Mouse (Mus musculus) neural tube, embryonic 15.5 days (tissue): ENCODE measurements around the gene Cpsf6. TPM values are rescaled to one million over a fixed set of nuclear protein-coding genes. Genes with fewer than 3 reads are reported as not detected.
"Not testable (repeated sequence)": the region's sequence is repeated elsewhere in the genome, so short reads cannot be mapped to it uniquely, and the experiment has no call there.

Source experiments
- ATAC-seq: fragments of 200-750 bp; cut with Nextera tagmentation; 2 replicates; pipeline ENCODE4 v1.8.0; 2017; ENCODE audit warnings: mild to moderate bottlenecking, moderate TSS enrichment, moderate library complexity; ENCODE audit not compliant: low FRiP score
- H3K27ac ChIP-seq: fragments of 300-500 bp; sonication (generic); replicated peaks from 2 replicates; pipeline ENCODE4 v1.5.1; 2015; ENCODE audit warnings: mild to moderate bottlenecking, inconsistent platforms
- H3K27me3 ChIP-seq: fragments of 300-500 bp; sonication (generic); replicated peaks from 2 replicates; pipeline ENCODE4 v1.6.1; 2015; ENCODE audit warnings: inconsistent platforms
- H3K36me3 ChIP-seq: fragments of 300-500 bp; sonication (generic); 2 replicates; pipeline ENCODE4 v1.6.1; 2015; ENCODE audit warnings: inconsistent platforms
- H3K4me1 ChIP-seq: fragments of 300-500 bp; sonication (generic); 2 replicates; pipeline ENCODE4 v1.6.1; 2015; ENCODE audit warnings: inconsistent platforms
- H3K4me2 ChIP-seq: fragments of 300-500 bp; sonication (generic); 2 replicates; pipeline ENCODE4 v1.6.1; 2015; ENCODE audit warnings: inconsistent platforms, mild to moderate bottlenecking, moderate library complexity
- H3K4me3 ChIP-seq: fragments of 300-500 bp; sonication (generic); replicated peaks from 2 replicates; pipeline ENCODE4 v1.5.1; 2015; ENCODE audit warnings: mild to moderate bottlenecking, inconsistent platforms
- H3K9ac ChIP-seq: fragments of 300-500 bp; sonication (generic); replicated peaks from 2 replicates; pipeline ENCODE4 v1.6.1; 2015; ENCODE audit warnings: mild to moderate bottlenecking, inconsistent platforms
- H3K9me3 ChIP-seq: fragments of 300-500 bp; sonication (generic); replicated peaks from 2 replicates; pipeline ENCODE4 v1.6.1; 2016; ENCODE audit warnings: inconsistent platforms
- WGBS: fragments of 180-500 bp; shearing (Covaris S2); methylation state at CpG from one replicate; pipeline ENCODE4 v1.1.7; 2015; ENCODE audit warnings: mixed read lengths; 5-methylcytosine and 5-hydroxymethylcytosine counted together
- polyA plus RNA-seq: library from polyadenylated mRNA; unstranded; fragments of >200 nt; fragmentation: Nextera tagmentation; extraction: Ambion mirVana; gene quantifications from 2 replicates; pipeline ENCODE4 v1.2.1, GENCODE M21; 2015

Cpsf6 gene
- polyA plus RNA-seq, 1 experiment from 2014 or later: 126 TPM

GRCm38 (mm10) chr10:117394738-117395550 lies 15.1 kb upstream of the Cpsf6 start:
- H3K4me3 ChIP-seq: no peak overlapping the region
- no peak overlapping the region for H3K27ac ChIP-seq
- no peak overlapping the region for H3K9ac ChIP-seq
- no peak for ATAC-seq
- no peaks in the 10 kb centered on the region for H3K36me3 ChIP-seq
- no peaks in the 10 kb centered on the region for H3K9me3 ChIP-seq
- H3K27me3 ChIP-seq: 0 out of 2 replicates have a peak, but pooled peaks cover 2% of the 10 kb centered on the region
- H3K4me2 ChIP-seq: no peak overlapping the region
- H3K4me1 ChIP-seq: peaks cover 9% of the 10 kb centered on the region; the same call in 1 of the 2 replicates
- 81% methylated on average over 3 of the region's 3 CpGs for WGBS

- Histone ChIP-seq H3K36me3 (no peaks in the 10 kb centered on the region), H3K27ac (no peak overlapping the region), H3K4me3 (peak overlapping the region; percentile 32), H3K9ac (no peak overlapping the region), H3K4me1 (peaks cover 9% of the 10 kb centered on the region; the same call in 1 of the 2 replicates), H3K4me2 (peak overlapping the region; percentile 56), H3K9me3 (no peaks in the 10 kb centered on the region), H3K27me3 (0 out of 2 replicates have a peak, but pooled peaks cover 2% of the 10 kb centered on the region)
- ATAC-seq: no peak
- 62% methylated on average over 11 of the region's 11 CpGs for WGBS
Measured at GRCm38 (mm10) chr10:117393891-117394395, 14.1 kb upstream of the Cpsf6 start.

- Histone ChIP-seq H3K9me3 (no peaks in the 10 kb centered on the region), H3K4me2 (peak overlapping the region; percentile 56), H3K9ac (peak overlapping the region; percentile 11; the same call in 1 of the 2 replicates), H3K4me3 (peak overlapping the region; percentile 32), H3K27me3 (0 out of 2 replicates have a peak, but pooled peaks cover 2% of the 10 kb centered on the region), H3K27ac (no peak overlapping the region), H3K36me3 (no peaks in the 10 kb centered on the region), H3K4me1 (peaks cover 9% of the 10 kb centered on the region; the same call in 1 of the 2 replicates)
- peak; percentile 41; the same call in 1 of the 2 replicates for ATAC-seq
- WGBS: 2% methylated on average over 24 of the region's 27 CpGs
Measured at GRCm38 (mm10) chr10:117393196-117393890, 13.5 kb upstream of the Cpsf6 start.

- 9% methylated on average over 6 of the region's 6 CpGs for WGBS
- Histone ChIP-seq H3K9ac (no peak overlapping the region), H3K9me3 (no peaks in the 10 kb centered on the region)
Measured at GRCm38 (mm10) chr10:117392832-117393195, 13.0 kb upstream of the Cpsf6 start.

GRCm38 (mm10) chr10:117392397-117392796 lies 12.6 kb upstream of the Cpsf6 start:
- not testable (repeated sequence) for H3K4me3 ChIP-seq, H3K27me3 ChIP-seq, H3K4me2 ChIP-seq, H3K4me1 ChIP-seq, H3K36me3 ChIP-seq, H3K9me3 ChIP-seq, H3K27ac ChIP-seq, H3K9ac ChIP-seq, ATAC-seq
- WGBS: 100% methylated on average over 1 of the region's 1 CpGs

More at GRCm38 (mm10) chr10:117392832-117393195, 13.0 kb upstream of the Cpsf6 start:
- H3K27me3 ChIP-seq: 0 out of 2 replicates have a peak, but pooled peaks cover 2% of the 10 kb centered on the region
- H3K4me3 ChIP-seq: peak overlapping the region; percentile 32
- no peaks in the 10 kb centered on the region for H3K36me3 ChIP-seq
- peak overlapping the region; percentile 56 for H3K4me2 ChIP-seq
- ATAC-seq: no peak
- H3K4me1 ChIP-seq: peaks cover 9% of the 10 kb centered on the region; the same call in 1 of the 2 replicates
- no peak overlapping the region for H3K27ac ChIP-seq

- 0 out of 2 replicates have a peak, but pooled peaks cover 2% of the 10 kb centered on the region for H3K27me3 ChIP-seq
- no peak overlapping the region for H3K9ac ChIP-seq
- no peak for ATAC-seq
- no peak overlapping the region for H3K4me3 ChIP-seq
- no peaks in the 10 kb centered on the region for H3K36me3 ChIP-seq
- WGBS: 92% methylated on average over 2 of the region's 2 CpGs
- peaks cover 9% of the 10 kb centered on the region; the same call in 1 of the 2 replicates for H3K4me1 ChIP-seq
- no peak overlapping the region for H3K27ac ChIP-seq
- no peaks in the 10 kb centered on the region for H3K9me3 ChIP-seq
- H3K4me2 ChIP-seq: no peak overlapping the region
Measured at GRCm38 (mm10) chr10:117391801-117392200, 12.0 kb upstream of the Cpsf6 start.

- H3K4me1 ChIP-seq: peaks cover 9% of the 10 kb centered on the region; the same call in 1 of the 2 replicates
- no peak overlapping the region for H3K4me3 ChIP-seq
- H3K27me3 ChIP-seq: 0 out of 2 replicates have a peak, but pooled peaks cover 2% of the 10 kb centered on the region
- no peaks in the 10 kb centered on the region for H3K36me3 ChIP-seq
- no peak overlapping the region for H3K4me2 ChIP-seq
- ATAC-seq: no peak
- no peaks in the 10 kb centered on the region for H3K9me3 ChIP-seq
- no peak overlapping the region for H3K27ac ChIP-seq
- no peak overlapping the region for H3K9ac ChIP-seq
- WGBS: 13% methylated on average over 5 of the region's 5 CpGs
Measured at GRCm38 (mm10) chr10:117391057-117391456, 11.2 kb upstream of the Cpsf6 start.

GRCm38 (mm10) chr10:117389904-117390875 lies 10.4 kb upstream of the Cpsf6 start:
- H3K27ac ChIP-seq: no peak overlapping the region
- no peaks in the 10 kb centered on the region for H3K9me3 ChIP-seq
- no peak overlapping the region for H3K4me3 ChIP-seq
- no peak overlapping the region for H3K9ac ChIP-seq
- H3K36me3 ChIP-seq: no peaks in the 10 kb centered on the region
- no peak overlapping the region for H3K4me2 ChIP-seq
- H3K27me3 ChIP-seq: 0 out of 2 replicates have a peak, but pooled peaks cover 2% of the 10 kb centered on the region
- no peak for ATAC-seq
- H3K4me1 ChIP-seq: peaks cover 9% of the 10 kb centered on the region; the same call in 1 of the 2 replicates
- WGBS: 55% methylated on average over 31 of the region's 31 CpGs

- peaks cover 9% of the 10 kb centered on the region; the same call in 1 of the 2 replicates for H3K4me1 ChIP-seq
- H3K4me3 ChIP-seq: no peak overlapping the region
- ATAC-seq: no peak
- no peak overlapping the region for H3K4me2 ChIP-seq
- H3K27ac ChIP-seq: no peak overlapping the region
- H3K9me3 ChIP-seq: no peaks in the 10 kb centered on the region
- H3K9ac ChIP-seq: no peak overlapping the region
- H3K27me3 ChIP-seq: 0 out of 2 replicates have a peak, but pooled peaks cover 2% of the 10 kb centered on the region
- 94% methylated on average over 1 of the region's 1 CpGs for whole genome bisulfite sequencing
- H3K36me3 ChIP-seq: no peaks in the 10 kb centered on the region
Measured at GRCm38 (mm10) chr10:117389371-117389740, 9.5 kb upstream of the Cpsf6 start.

- H3K4me3 ChIP-seq: no peak overlapping the region
- peaks cover 8% of the 10 kb centered on the region; the same call in 1 of the 2 replicates for H3K4me1 ChIP-seq
- H3K27me3 ChIP-seq: 0 out of 2 replicates have a peak, but pooled peaks cover 2% of the 10 kb centered on the region
- H3K27ac ChIP-seq: no peak overlapping the region
- no peak overlapping the region for H3K4me2 ChIP-seq
- ATAC-seq: no peak
- H3K36me3 ChIP-seq: no peaks in the 10 kb centered on the region
- H3K9me3 ChIP-seq: no peaks in the 10 kb centered on the region
- no peak overlapping the region for H3K9ac ChIP-seq
- WGBS: 54% methylated on average over 2 of the region's 2 CpGs
Measured at GRCm38 (mm10) chr10:117388637-117389370, 9.0 kb upstream of the Cpsf6 start.
